Mouse (Mus musculus): Measurements from ENCODE around the gene Med12l. TPM values are rescaled to one million over a fixed set of nuclear protein-coding genes. Genes with fewer than 3 reads are reported as not detected.

Gene Med12l
- polyA plus RNA-seq (2014; fragmentation: Nextera tagmentation; extraction: Ambion mirVana), result 1.6 and 2.1 TPM in 2 replicates

DNA sequence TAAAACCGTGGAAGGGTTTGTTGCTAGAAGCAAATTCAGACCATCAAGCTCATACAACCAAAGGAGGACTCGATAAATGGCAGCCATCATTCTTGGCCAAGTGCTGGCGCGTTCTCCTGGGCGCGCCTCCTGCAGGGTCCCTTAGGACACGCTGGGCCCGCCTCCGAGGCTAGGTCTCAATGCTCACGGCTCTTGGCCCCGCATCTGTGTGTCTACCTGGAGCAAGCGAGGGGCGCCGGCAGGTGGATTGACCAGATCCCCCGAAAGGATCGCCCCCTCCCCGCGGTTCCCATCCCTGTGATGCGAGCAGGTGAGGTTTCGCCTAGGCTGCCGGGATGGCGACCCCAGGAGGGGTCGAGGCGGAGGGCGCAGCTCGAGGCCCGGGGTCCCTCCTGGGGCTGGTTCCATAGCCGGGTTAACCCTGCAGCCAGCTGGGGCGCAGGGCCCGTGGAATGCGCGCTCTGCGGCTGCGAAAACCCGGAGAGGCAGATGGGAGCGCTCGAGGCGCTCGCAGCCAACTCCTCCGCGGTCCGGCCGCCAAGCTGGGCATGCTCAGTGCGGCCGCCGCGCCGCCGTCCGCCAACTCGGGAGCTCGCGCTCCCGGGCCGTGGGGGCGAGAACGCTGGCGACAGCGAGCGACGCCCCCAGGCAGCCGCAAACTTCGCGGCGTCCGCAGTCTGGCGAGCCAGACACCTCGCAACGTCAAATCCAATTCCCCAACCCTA lies at the start of gene Med12l:
Gene Med12l, plus strand, starts transcription at position 555 of the 725 bp plus-strand sequence.
- H3K27ac ChIP-seq (replicated peaks; ENCODE audit: low read depth, low read length), result peak within 1 kb of the TSS; percentile 73
- no peaks in the 10 kb centered on the region for H3K36me3 ChIP-seq (ENCODE audit: control insufficient read depth, insufficient read depth, low read length)
- under 1% methylated on average over 67 of the region's 69 CpGs for WGBS
- no peaks in the 10 kb centered on the region for H3K4me1 ChIP-seq (ENCODE audit: control insufficient read depth, insufficient read depth, low read length)
- H3K9ac ChIP-seq (ENCODE audit: low read length), result peak within 1 kb of the TSS; percentile 49
- H3K4me2 ChIP-seq (ENCODE audit: low read depth, severe bottlenecking), result peak within 1 kb of the TSS; percentile 95
- H3K27me3 ChIP-seq (ENCODE audit: control insufficient read depth, insufficient read depth, low read length), result 0 out of 2 replicates have a peak, but pooled peaks cover 6% of the 10 kb centered on the region
- H3K9me3 ChIP-seq (ENCODE audit: control insufficient read depth, low read length), result no peaks in the 10 kb centered on the region
- H3K4me3 ChIP-seq (ENCODE audit: low read depth, low read length), result peak within 1 kb of the TSS; percentile 70
- ATAC-seq (ENCODE audit: insufficient number of reproducible peaks, low FRiP score, low TSS enrichment, low read depth) (peak; percentile 48), DNase-seq (ENCODE audit: low spot score) (peak; percentile 72)

DNA sequence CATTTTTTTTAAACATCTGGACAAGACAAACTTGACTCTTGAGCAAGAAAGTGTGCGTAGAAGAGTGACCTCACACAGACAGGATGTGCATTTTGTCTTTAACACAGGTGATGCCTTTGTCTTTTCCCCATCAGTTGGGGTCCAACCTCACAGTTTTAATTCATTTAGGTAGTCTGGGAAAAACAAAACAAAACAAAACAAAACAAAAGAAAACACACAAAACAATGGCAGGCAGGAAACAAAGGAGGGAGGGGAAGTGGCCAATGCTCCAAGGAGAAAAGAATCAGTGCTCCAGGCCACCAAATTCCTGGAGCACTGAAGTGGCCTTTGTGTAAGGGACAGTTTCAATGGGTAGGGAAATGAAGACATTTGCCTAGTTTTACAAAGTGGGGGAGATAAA lies 44.5 kb upstream of the Med12l start:
- 93% methylated on average over 1 of the region's 1 CpGs for WGBS

DNA sequence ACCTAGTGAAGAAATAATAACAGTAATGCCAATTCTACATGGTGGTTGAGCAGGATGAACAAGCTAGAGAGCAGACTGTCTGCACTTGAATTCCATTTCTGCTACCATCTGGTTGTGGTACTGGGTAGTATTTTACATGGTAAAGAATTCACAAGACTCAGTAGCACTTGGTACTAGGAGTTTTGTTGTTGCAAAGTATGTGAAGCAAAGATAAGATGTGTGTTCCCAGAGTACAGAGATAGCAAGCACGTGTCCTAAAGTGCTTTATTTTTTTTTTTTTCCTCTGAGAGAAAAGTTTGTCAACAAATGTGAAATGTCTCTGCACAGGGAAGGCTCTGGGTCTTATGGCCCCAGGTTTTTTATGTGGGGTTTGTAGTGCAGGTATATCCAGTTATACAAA lies 28.2 kb upstream of the Med12l start:
- H3K27ac ChIP-seq (replicated peaks; ENCODE audit: low read depth, low read length), result no peak overlapping the region

More for the DNA sequence above, 44.5 kb upstream of the Med12l start:
- H3K4me2 ChIP-seq (ENCODE audit: low read depth, severe bottlenecking), result no peak overlapping the region
- DNase-seq (ENCODE audit: low spot score), result no peak
- no peak overlapping the region for H3K9ac ChIP-seq (ENCODE audit: low read length)
- no peaks in the 10 kb centered on the region for H3K27me3 ChIP-seq (ENCODE audit: control insufficient read depth, insufficient read depth, low read length)
- H3K27ac ChIP-seq (replicated peaks; ENCODE audit: low read depth, low read length), result no peak overlapping the region
- ATAC-seq (ENCODE audit: insufficient number of reproducible peaks, low FRiP score, low TSS enrichment, low read depth), result no peak
- no peak overlapping the region for H3K4me3 ChIP-seq (ENCODE audit: low read depth, low read length)
- H3K9me3 ChIP-seq (ENCODE audit: control insufficient read depth, low read length), result no peaks in the 10 kb centered on the region
- H3K36me3 ChIP-seq (ENCODE audit: control insufficient read depth, insufficient read depth, low read length), result no peaks in the 10 kb centered on the region
- no peaks in the 10 kb centered on the region for H3K4me1 ChIP-seq (ENCODE audit: control insufficient read depth, insufficient read depth, low read length)

DNA sequence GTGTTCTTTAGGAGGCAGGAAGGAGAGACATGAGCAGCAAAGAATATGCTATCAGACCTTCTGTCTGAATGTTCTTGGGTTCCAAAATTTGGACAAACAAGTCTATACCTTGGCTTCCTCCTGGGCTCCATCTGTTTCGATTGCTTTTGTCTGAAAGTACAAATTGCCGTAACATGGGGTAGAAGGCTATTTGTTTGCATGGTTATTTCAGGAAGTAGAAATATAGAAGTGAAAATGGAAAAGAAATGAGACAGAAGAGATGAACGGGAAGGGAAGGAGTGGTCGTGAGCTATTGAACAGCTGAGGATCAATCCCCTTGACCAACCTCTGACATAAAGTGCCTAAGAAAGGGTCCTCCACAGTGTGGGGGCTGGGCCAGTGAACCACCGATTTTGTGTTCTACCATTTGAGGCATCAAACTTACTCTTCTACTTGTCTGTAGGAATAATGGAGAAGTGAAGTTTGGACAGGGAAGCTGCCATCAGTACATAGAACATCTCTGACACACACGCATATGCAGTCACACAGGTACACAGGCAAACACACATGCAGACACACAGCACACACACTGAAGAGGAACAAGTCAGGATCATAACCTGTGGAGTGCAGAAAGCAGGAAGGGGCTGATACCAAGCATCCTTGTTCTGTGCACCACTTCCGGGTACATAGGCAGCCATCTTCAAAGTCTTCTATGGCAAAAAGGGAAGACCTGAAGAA lies 27.6 kb upstream of the Med12l start:
- 89% methylated on average over 7 of the region's 7 CpGs for WGBS
- Histone ChIP-seq H3K4me2 (ENCODE audit: low read depth, severe bottlenecking) (no peak overlapping the region), H3K4me3 (ENCODE audit: low read depth, low read length) (no peak overlapping the region), H3K27me3 (ENCODE audit: control insufficient read depth, insufficient read depth, low read length) (no peaks in the 10 kb centered on the region), H3K4me1 (ENCODE audit: control insufficient read depth, insufficient read depth, low read length) (no peaks in the 10 kb centered on the region), H3K27ac (replicated peaks; ENCODE audit: low read depth, low read length) (no peak overlapping the region), H3K9ac (ENCODE audit: low read length) (no peak overlapping the region), H3K9me3 (ENCODE audit: control insufficient read depth, low read length) (no peaks in the 10 kb centered on the region), H3K36me3 (ENCODE audit: control insufficient read depth, insufficient read depth, low read length) (no peaks in the 10 kb centered on the region)
- ATAC-seq (ENCODE audit: insufficient number of reproducible peaks, low FRiP score, low TSS enrichment, low read depth) (no peak), DNase-seq (ENCODE audit: low spot score) (no peak)

More for the DNA sequence above, 28.2 kb upstream of the Med12l start:
- Histone ChIP-seq H3K36me3 (ENCODE audit: control insufficient read depth, insufficient read depth, low read length) (no peaks in the 10 kb centered on the region), H3K4me3 (ENCODE audit: low read depth, low read length) (no peak overlapping the region), H3K27me3 (ENCODE audit: control insufficient read depth, insufficient read depth, low read length) (no peaks in the 10 kb centered on the region), H3K9me3 (ENCODE audit: control insufficient read depth, low read length) (no peaks in the 10 kb centered on the region), H3K4me2 (ENCODE audit: low read depth, severe bottlenecking) (no peak overlapping the region), H3K9ac (ENCODE audit: low read length) (no peak overlapping the region), H3K4me1 (ENCODE audit: control insufficient read depth, insufficient read depth, low read length) (no peaks in the 10 kb centered on the region)
- ATAC-seq (ENCODE audit: insufficient number of reproducible peaks, low FRiP score, low TSS enrichment, low read depth) (no peak), DNase-seq (ENCODE audit: low spot score) (no peak)
- WGBS, result 82% methylated on average over 1 of the region's 1 CpGs

DNA sequence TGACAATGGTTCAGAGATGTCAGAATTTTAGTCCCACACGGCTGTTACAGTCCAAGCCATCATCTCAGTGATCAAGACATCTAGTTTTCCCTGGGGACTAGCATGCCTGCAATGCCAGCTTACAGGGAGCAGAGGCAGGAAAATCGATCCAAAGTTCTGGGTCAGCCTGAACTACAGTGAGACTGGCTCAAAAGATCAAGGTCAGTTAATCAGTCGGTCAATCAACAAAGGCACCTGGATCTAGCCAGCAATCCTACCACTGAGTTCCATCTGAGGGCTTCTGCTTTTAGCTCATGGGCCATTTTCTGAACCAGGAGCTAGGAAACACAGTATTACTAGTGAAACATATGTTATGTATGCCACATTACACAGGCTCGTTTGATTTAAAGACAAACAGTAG lies 25.0 kb upstream of the Med12l start:
- no peaks in the 10 kb centered on the region for H3K9me3 ChIP-seq (ENCODE audit: control insufficient read depth, low read length)
- no peaks in the 10 kb centered on the region for H3K4me1 ChIP-seq (ENCODE audit: control insufficient read depth, insufficient read depth, low read length)
- H3K4me2 ChIP-seq (ENCODE audit: low read depth, severe bottlenecking), result no peak overlapping the region
- WGBS, result 74% methylated on average over 4 of the region's 4 CpGs
- ATAC-seq (ENCODE audit: insufficient number of reproducible peaks, low FRiP score, low TSS enrichment, low read depth) (no peak), DNase-seq (ENCODE audit: low spot score) (no peak)
- H3K9ac ChIP-seq (ENCODE audit: low read length), result no peak overlapping the region
- no peak overlapping the region for H3K27ac ChIP-seq (replicated peaks; ENCODE audit: low read depth, low read length)
- H3K4me3 ChIP-seq (ENCODE audit: low read depth, low read length), result no peak overlapping the region
- H3K27me3 ChIP-seq (ENCODE audit: control insufficient read depth, insufficient read depth, low read length), result no peaks in the 10 kb centered on the region
- H3K36me3 ChIP-seq (ENCODE audit: control insufficient read depth, insufficient read depth, low read length), result no peaks in the 10 kb centered on the region

DNA sequence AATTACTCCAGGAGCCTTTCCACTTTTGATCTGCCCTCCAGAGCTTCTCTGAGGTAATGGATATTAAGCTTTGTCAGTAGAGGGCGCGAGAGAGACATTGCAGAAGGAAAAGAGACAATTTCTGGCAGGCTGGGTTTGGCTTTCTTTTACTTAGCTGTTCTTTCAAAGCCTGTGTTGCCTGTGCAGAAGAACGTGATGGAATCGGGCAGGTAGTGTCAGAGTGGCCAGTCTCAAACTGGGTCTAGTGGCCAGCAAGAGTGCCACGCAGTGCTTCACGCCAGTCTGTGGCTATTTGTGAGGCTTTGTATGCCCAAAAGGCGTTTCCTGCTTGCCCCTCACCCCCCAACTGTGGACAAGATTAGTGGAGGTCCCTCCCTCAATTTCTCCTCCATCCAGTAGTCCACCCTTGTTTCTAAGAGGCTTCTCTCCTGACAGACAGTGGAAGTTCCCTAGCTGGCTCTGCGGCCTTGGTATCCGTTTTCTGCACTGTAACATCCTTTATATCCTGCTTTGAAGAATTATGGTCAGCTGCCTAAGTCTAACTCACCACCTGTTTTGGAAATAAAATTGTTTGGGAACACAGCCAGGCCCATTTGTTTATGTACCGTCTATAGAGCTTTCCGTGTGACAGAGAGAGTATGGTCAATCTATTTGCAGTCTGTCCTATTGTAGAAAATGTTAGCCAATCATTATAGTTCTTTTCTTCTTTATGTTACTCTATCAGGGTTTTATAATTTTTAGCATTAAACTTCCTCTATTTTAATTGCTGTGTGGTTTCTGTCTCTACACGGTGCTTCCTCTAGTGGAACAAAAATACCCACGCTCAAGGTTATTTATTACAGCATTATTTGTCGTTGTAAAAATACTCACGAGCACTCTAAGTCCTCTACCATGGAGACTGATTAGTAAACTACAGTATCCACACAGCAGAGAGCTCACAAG lies 22.5 kb upstream of the Med12l start:
- Histone ChIP-seq H3K36me3 (ENCODE audit: control insufficient read depth, insufficient read depth, low read length) (no peaks in the 10 kb centered on the region), H3K27ac (replicated peaks; ENCODE audit: low read depth, low read length) (no peak overlapping the region), H3K4me3 (ENCODE audit: low read depth, low read length) (no peak overlapping the region), H3K9me3 (ENCODE audit: control insufficient read depth, low read length) (no peaks in the 10 kb centered on the region), H3K27me3 (ENCODE audit: control insufficient read depth, insufficient read depth, low read length) (no peaks in the 10 kb centered on the region), H3K4me1 (ENCODE audit: control insufficient read depth, insufficient read depth, low read length) (no peaks in the 10 kb centered on the region), H3K9ac (ENCODE audit: low read length) (no peak overlapping the region), H3K4me2 (ENCODE audit: low read depth, severe bottlenecking) (no peak overlapping the region)
- DNase-seq (ENCODE audit: low spot score) (peak; percentile 65), ATAC-seq (ENCODE audit: insufficient number of reproducible peaks, low FRiP score, low TSS enrichment, low read depth) (no peak)
- 56% methylated on average over 15 of the region's 15 CpGs for WGBS

DNA sequence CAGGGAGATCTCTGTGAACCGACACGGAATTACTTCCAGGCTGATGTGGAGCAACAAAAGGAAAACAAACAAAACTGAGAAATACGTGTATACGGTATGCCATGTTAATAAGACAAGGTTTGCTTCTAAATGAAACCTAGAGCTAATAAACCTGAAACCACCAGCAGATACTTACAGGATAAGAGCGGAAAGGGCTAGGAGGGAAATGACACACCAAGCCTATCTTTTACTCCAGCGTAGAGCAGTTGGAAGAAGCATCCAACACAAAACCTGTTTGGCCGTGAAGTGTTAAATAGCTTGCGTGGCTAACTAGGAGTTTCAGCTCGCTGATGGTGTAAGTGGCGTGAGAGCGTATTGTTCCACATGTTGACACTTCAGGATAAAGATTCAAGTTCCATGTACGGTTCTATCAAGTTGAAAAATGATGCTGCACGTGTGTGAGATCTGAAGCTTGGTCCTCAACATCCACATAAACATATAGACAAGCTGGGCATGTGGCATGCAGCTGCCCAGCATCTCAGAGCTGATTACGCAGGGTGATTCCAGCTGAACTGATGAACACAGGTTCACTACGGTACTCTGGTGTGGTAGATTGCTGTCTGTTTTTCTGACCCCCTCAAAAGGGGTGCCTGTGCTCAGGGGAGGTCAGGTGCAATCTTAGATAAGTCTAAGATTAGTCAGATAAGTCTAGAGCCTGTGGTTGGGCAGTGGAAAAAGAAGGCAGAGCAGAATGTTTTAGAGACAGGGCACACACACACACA lies 21.6 kb upstream of the Med12l start:
- no peak overlapping the region for H3K4me2 ChIP-seq (ENCODE audit: low read depth, severe bottlenecking)
- no peaks in the 10 kb centered on the region for H3K4me1 ChIP-seq (ENCODE audit: control insufficient read depth, insufficient read depth, low read length)
- no peaks in the 10 kb centered on the region for H3K36me3 ChIP-seq (ENCODE audit: control insufficient read depth, insufficient read depth, low read length)
- WGBS, result 83% methylated on average over 15 of the region's 15 CpGs
- DNase-seq (ENCODE audit: low spot score), result no peak
- H3K9ac ChIP-seq (ENCODE audit: low read length), result no peak overlapping the region
- no peak overlapping the region for H3K4me3 ChIP-seq (ENCODE audit: low read depth, low read length)
- H3K9me3 ChIP-seq (ENCODE audit: control insufficient read depth, low read length), result no peaks in the 10 kb centered on the region
- H3K27me3 ChIP-seq (ENCODE audit: control insufficient read depth, insufficient read depth, low read length), result no peaks in the 10 kb centered on the region
- no peak for ATAC-seq (ENCODE audit: insufficient number of reproducible peaks, low FRiP score, low TSS enrichment, low read depth)
- H3K27ac ChIP-seq (replicated peaks; ENCODE audit: low read depth, low read length), result no peak overlapping the region

All from limb, embryonic 11.5 days (tissue).